Mouse (Mus musculus) layer of hippocampus, postnatal 36 days (tissue): ENCODE measurements around the gene Dnaja4. TPM values are rescaled to one million over a fixed set of nuclear protein-coding genes. Genes with fewer than 3 reads are reported as not detected.
A peak's percentile ranks its signal among the peaks of the same experiment; 100 is the strongest.
"Not testable (repeated sequence)": the region's sequence is repeated elsewhere in the genome, so short reads cannot be mapped to it uniquely, and the experiment has no call there.

Experiments used
- DNase-seq, 2 experiments: peaks; one replicate each; pipeline ENCODE4 v3.0.0; 2022
- total RNA-seq, 2 experiments: library from RNA; stranded (reverse); gene quantifications; 2 replicates each; pipeline ENCODE4 v1.2.3; 2021

Gene Dnaja4
- total RNA-seq, result 10 to 100 TPM; 52.4 to 57.9 TPM

DNA sequence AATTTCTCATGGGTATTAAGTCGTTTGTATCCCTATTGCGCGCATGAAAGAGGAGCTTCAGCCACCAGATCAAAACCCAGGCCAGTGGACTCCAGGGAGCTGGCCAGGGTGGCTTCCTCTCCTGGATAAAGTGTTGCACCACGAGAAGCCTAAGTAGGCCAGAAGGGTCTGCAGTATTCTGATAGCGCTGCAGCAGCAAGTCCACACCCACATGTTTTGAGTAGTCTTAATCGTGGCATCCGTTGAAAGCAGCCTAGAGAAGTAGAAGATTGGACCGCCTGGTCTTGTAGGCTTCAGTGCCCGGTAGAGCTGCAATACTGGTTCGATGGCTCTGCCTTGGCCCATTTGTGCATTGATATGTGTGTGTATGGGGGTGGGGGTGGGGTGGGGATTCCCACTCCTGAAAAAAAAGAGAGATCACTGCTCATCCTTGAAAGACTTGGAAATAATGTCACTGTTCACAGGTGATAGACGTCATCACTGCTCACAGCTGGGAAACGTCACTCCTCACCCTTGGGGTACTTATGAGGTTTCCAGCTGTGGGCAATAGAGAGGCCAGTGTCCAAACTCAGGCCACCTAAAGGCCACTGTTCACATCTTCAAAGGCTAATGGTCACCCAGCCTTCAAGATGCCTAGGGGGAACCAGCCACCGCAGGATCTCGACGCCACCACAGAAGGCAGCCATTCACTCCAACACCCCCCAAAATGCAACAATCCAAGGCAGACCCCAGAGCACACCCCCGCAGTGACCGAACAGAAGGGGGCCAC, at the start of gene Dnaja4:
TSS of gene Dnaja4 (plus strand) at position 556 of the 769 bp plus-strand sequence.
- no peak for DNase-seq

DNA sequence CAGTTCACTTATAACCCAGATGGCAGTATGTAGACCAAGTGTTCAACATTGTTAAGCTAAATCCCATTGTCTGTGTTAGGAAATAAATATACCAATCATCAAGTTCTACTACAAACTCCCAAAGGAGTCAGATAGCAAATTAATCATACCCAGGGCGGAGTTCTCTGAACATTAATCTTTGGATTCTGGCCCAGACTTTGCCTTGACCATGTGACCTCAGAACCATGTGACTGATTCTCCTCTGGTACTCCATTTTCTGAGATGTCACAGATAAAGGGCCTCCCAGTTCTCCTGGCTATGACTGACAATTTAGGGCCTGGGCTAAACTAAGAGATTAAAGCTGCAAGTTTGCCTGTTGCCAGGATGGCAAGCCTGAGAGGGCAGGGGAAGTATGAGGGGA, 49.3 kb upstream of the Dnaja4 start:
- no peak for DNase-seq

DNA sequence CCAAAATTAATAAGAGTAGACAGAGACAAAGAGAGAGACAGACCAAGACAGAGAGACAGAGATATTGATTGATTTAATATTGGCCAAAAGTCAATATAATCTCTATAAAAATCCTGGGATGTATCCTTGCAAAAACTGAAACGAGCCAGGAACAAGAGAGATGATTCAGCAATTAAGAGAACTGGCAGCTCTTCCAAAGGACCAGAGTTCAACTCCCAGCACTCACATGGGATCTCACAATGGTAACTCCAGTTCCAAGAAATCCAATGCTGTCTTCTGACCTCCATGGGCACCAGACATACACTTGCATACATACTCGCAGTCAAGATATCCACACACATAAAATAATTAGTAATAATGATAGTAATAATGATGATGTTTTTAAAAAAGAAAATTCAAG, 45.9 kb upstream of the Dnaja4 start:
- DNase-seq, result no peak

DNA sequence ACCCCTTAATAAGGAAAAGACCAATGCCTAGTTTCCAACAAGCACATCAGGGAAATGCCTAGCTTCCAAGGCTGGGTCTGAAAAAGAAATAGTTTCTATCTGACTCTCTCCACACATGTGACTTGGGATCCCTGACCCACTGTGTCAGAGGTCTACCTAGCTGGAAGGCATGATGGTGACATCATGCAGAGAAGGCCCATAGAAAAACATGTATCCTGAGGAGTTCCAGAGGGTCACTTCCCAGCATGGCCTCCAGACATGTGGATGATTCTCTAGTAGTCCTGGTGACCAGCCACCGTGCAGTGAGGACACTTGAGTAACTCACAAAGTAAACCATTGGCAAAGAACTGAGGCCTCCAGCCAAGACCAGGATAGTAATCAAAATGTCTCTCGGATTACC, 42.8 kb upstream of the Dnaja4 start:
- no peak for DNase-seq

DNA sequence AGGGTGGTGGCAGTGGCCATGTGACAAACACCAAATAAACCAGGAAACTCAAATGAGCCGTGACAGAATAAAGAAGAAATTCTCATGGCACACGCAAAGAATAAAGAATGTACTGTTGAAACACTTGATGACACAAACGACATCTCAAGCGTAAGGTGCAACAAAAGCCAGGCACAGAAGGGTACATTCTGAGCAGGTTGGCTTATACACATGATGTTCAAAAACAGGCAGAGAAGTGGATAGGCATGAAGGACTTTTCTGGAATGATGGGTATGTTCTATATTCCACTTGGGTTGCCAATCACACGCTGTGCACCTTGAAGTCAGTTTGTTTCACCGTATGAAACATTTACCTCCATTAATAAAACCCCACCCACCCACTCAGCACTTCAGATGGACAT, 42.3 kb upstream of the Dnaja4 start:
- DNase-seq, result no peak

DNA sequence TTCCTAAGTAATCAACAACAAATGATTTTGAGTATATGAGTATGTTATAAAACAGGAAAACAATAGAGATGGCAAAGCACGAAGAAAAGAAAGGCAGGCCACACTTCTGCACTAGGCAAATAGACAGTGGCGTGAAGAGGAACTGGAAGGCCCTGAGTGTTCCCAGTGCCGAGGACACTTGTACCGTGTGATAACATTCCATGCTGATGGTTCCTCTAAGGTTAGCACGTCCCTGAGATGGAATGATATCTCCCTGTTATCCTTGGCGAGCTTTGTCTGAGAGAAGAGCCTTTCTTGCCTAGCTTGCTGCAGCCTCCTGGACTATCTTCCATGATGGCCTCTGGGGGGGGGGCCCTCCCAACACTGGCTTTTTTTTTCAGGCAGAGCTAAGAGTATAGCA, 39.9 kb upstream of the Dnaja4 start:
- no peak for DNase-seq

DNA sequence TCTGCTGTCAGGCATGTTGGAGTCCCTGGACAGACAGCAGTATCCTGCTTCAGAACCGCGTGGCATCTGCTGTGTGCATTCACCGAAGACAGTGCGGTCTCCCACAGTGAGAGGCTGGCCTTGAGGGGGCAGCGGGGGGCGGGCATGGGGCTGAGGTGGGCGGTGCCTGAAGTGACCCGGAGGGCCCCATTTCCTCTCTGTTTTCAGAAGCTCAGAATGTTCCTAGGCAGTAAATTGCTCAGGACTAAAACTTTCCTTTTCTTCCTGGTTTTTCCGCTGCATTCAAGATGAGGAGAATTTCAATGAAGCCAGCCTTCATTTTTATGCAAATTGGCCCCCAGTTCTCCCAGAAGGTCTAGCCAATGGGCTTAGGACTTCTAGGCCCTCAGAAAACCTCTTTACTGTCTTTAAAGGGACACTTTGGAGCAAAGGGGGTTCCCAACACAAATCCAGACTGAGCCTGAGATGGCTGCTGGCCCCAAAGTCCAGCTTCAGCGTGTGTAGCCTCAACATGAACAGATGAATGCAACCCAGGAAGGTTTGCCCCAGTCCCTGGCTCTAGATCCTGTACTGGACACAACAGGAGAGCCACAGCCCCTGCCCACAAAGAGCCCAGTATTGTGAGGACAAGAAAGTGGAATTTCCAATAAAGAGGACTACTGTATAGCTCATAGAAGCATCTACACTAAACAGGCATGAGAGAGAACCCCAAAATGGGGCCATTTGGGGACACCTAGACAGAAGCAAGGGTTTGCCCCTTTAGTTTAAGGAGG, 36.9 kb upstream of the Dnaja4 start, which contains the start of gene Acsbg1:
TSS of gene Acsbg1 (minus strand) at position 266 of the 773 bp plus-strand sequence.
- DNase-seq, result peak; percentile 29 to 31

DNA sequence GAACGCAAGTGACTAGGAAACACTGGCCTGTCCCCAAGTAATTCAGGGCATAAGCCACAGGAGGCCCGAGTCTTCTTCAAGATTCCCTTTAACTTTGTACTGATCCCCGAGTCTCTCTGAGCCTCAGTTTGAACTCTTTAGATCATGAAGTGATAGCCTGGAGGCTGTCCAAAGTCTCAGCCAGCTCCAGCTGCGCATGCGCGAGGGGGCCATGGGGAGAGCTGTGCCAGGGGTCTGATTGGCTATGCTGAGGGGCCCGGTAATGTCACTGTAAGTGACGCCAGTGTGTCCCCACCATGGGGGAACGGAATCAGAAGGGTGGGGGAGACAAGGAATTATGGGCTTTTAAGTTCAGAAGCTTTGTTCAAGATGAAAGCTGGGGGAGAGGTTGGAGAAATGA, 34.3 kb upstream of the Dnaja4 start:
- peak in 1 of 2 experiments; percentile 20 for DNase-seq

DNA sequence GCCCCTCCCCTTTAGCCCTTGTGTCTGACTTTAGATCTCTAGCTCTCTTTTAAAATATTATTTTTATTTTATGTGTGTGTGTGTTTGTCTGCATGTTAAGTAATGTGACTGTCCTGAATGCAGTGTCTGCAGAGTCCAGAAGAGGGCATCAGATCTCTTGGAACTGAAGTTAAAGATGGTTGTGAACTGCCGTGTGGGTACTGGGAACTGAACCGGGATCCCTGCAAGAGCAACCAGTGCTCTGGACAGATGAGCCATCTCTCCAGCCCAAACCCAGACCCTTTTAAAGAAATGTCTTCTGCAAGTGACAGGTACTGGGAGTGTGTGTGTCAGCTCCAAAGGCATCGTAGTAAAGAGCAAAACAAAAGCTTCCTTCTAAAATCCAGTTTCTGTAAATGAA, 32.6 kb upstream of the Dnaja4 start:
- no peak for DNase-seq

DNA sequence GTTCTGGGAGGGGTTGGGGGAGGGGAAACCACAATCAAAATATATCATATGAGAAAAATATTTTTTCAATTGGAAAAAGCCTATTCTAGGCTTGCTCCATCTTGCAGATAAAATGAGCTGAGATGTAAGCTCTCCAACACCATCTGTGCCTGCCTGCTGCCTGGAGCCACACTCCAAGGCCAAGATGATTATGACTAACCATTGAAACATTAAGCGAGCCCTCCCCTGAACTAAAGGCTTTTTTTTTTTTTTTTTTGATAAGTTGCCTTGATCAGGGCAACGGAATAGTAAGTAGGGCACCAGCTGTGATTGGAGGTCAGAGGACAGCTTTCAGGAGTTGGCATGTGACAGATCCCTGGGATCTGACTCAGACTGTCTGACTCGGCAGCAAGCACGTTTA, 30.2 kb upstream of the Dnaja4 start:
- DNase-seq, result peak; percentile 21 to 50

DNA sequence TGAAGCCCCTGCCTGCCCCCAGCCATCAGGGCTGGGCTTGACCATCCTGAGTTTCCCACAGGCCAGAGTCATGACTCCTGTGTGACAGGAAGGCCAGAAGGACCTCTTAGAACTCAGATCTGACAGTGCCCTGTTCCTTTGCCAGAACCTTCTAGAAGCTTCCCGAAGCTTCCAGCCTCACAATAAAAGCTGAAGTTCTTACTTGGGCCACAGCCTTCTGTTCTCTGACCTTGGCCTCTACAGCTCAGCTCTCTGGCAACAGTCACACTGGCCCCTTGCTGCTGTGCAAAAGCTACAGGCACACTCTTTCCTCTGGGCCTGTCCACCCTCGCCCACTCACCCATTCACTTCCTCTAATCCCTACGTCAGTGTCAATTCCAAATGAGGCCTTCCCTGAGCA, 26.7 kb upstream of the Dnaja4 start:
- DNase-seq, result no peak

DNA sequence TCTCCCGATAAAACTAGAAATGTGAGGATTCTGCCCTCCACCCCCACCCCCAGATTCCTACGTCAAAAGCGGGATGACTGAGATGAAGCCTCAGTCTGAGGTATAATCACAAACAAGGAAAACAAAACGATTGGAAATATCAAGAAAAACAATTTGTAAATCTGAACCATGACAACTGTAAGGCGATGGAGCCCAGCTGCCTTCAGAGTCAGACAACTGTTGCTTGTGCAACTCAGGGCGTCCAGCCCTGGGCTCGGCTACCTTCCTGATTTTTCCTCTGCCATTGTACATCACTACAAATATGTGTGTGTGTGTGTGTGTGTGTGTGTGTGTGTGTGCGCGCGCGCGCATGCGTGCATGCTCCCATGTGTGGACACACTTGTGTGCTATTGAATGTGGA, 24.8 kb upstream of the Dnaja4 start:
- no peak for DNase-seq

DNA sequence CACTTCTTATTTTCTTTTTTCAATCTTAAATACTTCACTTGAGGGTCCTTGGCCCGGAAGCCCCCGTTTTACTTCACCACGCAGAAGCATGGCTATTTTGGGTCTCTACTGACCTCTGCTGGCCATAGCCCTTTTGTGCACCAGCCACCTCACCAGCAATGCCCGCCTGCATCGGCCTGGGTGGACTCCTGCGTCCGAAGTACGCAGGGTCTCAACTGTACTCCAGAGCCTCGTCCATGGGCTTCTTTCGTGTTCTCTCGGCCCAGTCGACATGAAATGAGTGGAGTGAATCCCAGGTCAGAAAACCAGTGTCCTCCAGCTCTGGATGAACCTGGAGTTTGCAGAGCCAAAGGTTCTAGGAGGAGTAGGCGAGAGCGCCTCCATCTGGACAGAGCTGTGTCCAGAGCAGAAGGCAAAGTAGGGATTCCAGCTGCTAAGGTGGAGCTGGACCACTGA, 22.1 kb upstream of the Dnaja4 start:
- DNase-seq, result peak; percentile 73 to 79

DNA sequence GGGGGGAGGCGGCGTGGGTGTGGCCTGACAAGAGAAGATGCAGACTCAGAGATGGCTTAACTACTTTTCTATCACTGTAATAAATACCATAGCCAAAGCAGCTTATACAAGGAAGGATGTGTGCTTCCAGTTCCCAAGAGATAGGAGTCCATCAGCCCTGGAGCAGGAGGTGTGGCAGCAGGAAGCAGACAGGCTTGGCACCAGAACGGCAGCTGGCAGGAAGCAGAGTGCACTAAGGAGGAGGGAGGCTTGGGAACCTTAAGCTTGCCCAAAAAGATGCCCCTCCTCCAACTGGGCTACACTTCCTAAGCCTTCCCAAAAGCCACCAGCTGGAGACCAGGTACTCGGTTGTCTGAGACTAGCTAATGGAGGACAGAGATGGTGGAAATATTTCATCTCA, 15.8 kb upstream of the Dnaja4 start:
- DNase-seq, result no peak

DNA sequence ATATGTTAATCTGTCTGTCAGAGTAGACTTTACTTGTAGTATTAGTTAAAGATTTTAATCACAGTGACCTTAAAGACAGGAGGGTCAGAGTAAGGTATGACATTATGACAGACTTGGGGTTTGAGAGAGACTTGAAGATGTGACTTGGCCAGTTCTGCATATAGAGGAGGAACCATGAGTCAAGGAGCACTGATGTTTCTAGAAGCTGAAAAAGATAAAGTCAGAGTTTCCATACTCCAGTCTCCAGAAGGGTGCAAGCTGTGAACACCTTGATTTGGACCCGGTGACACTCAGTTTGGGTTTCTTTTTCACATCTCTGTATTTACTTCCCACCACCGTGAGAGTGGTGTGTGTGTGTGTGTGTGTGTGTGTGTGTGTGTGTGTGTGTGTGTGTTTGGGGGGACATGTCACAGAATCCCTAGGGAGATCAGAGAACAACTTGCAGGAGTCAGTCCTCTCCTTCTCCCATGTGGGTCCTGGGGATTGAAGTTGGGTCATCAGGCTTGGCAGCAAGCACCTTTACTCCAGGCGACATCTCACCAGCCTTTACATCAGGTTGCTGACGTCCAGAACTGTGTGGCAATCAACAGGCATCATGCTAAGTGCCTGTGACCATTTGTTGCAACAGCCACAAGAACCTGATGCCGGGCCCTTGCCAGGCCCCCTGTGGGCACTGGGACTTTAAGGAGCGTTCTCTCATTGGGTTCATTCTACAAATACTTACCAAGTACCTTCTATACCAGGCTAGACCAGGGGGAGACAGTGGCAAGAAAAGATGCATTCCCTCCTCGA, 14.7 kb upstream of the Dnaja4 start:
- no peak for DNase-seq

DNA sequence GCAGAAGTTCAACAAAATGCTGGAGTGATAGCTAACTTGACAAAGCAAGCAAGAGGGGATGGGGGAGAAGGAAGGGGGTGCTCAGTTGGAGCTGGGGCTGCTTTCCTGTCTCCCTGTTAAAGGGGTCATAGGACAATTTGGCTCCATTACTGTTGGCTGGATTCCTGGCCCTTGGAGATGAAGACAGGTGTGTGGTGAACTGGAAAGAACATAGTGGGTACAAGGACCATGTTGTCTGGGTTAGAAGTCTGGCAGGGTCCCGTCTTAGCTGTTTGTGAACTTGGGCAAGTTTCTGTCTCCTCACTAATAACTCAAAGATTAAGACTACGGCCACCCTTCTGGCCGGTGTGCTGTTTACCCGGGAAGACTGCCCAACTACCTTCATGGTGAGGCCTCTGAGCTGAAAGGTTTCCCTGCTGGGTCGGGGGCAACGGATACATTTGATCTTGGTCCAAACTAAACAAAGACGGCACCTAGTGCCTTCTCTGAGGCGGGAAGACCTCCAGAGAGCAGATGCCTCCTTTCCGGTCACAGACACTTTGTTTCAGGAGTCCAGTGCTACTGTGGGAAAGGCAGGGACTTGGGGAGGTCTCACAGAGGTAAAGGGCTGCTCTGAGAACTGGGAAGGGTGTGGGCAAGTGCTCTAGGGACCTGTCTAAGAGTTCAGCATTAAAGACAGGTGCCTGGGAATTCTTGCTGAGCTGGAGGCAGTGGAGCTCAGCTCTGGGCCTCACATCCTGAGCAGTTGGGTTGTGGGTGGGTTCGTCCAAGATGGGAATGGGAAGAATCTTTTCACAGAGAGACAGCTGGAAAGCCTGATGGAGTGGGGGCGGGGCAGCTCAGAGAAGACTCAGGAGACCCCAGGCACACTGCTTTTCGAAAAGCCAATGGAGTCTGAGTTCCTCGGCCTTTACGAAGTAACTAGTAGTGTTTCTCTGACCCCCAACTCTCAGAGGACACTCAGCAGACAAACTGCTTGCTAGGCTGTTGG, 11.1 kb upstream of the Dnaja4 start:
- peak; percentile 34 to 43 for DNase-seq

DNA sequence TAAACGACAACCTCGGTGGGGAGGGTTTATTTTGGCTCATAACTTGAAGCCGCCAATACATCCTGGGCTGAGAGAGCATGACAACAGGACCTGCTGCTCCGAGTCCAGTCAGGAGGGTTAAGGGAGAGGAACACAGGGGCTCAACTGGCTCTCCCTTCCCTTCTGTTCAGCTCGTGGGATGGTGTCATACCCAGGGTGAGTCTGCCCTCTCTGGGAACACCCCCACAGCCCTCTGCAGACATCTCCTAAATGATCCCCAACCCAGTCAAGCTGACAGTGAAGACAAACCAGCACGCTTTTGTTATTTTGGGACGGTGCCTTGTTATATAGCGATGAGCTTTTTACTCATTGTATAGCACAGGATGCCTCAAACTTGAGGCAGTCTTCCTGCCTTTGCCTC, 9.2 kb upstream of the Dnaja4 start:
- DNase-seq, result no peak

DNA sequence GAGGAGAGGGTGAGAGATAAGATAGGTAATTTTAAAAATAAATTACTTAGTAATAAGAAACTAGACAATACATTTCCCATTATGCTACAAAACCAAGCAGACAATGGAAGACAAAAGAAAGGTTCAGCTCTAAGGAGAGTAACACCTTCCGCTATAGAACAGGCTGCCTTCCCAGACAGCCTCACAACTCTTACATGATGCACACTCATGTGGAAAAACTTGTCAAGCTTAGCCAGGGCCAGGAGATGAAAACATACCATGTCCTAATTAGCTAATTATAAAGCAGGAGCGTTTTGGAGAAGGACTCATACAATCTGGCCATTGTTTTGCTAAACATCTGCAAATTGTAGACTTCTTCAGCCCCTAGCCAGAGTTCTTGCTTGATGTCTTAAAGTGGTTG, 8.0 kb upstream of the Dnaja4 start:
- DNase-seq, result not testable (repeated sequence)

DNA sequence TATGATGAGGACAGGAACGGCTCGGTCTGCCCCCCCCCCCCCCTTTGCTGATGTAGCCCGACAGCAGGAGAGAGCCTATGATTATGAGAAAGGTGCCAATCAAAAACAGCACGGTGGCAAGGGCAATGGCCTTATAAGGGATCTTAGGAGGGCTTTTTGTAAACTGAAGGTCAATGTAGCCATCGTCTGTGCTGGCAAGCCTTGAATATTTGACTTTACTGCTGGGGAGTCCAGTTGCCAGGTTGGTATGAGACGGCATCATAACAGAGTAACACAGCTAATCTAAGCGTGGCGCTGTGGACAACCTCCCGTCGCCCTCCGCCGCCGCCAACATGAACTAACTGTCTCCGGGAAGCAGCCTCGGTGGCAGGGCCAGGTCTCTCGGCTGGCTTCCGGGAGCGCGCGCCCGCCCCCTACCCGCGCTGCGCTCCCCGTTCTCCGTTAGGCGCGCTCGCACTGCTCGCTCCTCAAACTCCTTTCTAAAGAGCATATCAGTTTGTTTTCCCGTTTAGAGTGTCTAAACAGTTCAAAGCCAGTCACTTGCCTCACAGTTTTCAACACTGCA, 7.3 kb upstream of the Dnaja4 start:
- not testable (repeated sequence) for DNase-seq

DNA sequence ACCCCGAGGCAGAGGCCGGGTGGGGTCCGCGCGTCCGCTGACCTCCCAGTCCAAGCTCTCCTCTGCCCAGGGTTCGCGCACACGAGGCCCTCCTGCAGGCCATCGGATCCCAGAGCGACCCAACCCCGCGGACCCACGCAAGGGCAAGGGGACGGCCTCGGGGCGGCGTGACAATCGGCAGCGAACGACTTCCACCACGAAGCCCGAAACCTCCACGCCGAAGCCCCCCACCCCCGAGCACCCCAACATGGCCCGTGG, 343 bp downstream of the Dnaja4 start:
- DNase-seq, result no peak

DNA sequence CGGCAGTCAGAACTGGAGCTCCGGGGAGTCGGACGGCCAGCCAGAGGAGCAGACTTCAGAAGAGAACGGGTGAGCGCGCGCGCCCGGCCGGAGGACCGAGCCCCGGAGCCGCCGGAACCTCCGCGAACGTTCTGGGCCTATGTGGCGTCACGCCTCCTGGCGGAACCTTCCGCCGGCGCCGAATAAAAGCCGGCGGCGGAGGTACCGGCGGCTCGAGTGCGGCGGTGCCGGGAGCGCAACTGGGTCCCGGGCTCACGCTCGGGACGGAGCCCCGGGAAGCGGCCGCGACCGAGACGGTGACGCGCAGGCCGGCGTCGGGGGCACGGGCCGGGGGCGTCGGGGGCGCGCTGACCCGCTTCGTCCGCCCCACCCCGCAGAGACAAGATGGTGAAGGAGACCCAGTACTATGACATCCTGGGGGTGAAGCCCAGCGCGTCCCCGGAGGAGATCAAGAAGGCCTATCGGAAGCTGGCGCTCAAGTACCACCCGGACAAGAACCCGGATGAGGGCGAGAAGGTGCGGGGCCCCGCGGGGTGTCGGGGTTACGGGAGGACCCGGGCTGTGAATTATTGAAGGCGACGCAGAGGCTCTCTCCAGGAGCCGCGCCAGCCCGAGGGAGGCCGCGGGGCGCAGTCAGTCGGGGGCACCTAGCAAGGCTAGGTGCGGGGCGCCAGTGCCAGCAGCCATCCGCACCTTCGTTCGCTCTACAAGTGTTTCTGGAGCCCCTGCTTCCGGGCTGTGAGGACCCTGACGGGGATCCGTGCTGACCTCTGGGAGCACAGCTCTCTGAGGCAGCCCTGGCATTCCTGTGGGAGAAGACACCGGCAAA, 886 bp downstream of the Dnaja4 start:
- DNase-seq, result peak; percentile 77 to 79
